Mouse (Mus musculus) Patski (cell line): Measurements from ENCODE around the gene Tbx3. TPM values are rescaled to one million over a fixed set of nuclear protein-coding genes. Genes with fewer than 3 reads are reported as not detected.
A peak's percentile ranks its signal among the peaks of the same experiment; 100 is the strongest.

Source experiments
- ATAC-seq: fragments of 100-300 bp; one replicate; pipeline ENCODE4 v1.8.0; 2021
- CTCF ChIA-PET: fragments of 350-600 bp; sonication (Branson Sonifier 250); formaldehyde crosslinking; loops from one replicate; lab custom pipeline; 2022; ENCODE audit warnings: inconsistent platforms; lab: Charles Lee
- POLR2A ChIA-PET: fragments of 350-600 bp; sonication (Branson Sonifier 250); formaldehyde crosslinking; loops from one replicate; lab custom pipeline; 2022; ENCODE audit warnings: antibody characterized with exemption, inconsistent platforms; lab: Charles Lee
- DNase-seq: peaks from one replicate; pipeline ENCODE4 v3.0.0-alpha.2; 2011; ENCODE audit warnings: low read depth, low spot score
- H3K27me3 ChIP-seq: fragments of 371-371 bp; one replicate; pipeline ENCODE4 v1.5.1; 2021
- CTCF ChIP-seq: fragments of 100-300 bp; IDR thresholded peaks from one replicate; pipeline ENCODE4 v1.5.1; 2021
- in situ Hi-C: fragments of 300-500 bp; cut with MboI; formaldehyde crosslinking; loops from 3 replicates; pipeline ENCODE4 v1.11.1; 2018; ENCODE audit warnings: low pct_unique_long_range_greater_than_20kb, mixed read lengths
- polyA plus RNA-seq: library from polyadenylated mRNA; unstranded; gene quantifications from one replicate; pipeline ENCODE4 v1.2.3, GENCODE M21; 2021

The Tbx3 gene
- polyA plus RNA-seq, 1 experiment from 2014 or later, result not detected

DNA sequence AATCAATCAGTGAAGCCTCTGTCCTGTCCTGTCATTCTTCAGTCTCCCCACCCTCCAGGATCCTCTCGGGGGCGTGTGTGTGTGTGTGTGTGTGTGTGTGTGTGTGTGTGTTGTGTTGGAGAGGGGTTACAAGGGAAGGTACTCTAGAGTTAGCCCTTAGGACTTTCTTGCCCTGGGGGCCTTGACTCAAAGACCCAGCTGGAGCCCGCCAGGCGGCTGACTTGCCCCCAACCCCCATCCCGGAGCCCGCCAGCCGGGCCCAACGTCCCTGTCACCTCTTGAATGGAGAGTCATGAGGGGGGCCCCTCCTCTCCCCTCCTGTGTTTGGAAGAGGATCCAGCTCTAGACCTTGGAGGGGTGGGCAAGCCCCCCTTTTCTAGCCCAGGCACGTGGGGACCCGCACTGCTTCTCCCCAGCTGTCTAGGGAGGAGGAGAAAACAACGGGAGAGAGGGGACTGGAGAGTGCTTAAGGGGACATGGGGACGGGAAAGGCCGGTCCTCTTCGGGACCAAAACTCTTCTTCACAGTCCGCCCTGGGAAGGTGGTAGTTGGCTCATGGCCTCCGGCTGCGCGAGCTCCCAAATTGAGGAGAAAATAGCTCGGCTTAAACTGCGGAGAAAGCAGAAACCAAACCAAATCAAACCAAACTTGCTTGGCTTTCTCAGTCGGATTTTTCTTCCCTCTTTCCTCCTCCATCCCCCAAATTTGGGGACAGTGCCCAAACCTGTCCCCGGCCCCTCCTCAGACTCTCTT is 15.2 kb downstream of the Tbx3 start:
- no peak for TF ChIP-seq CTCF
- no peak for ATAC-seq
- ChIA-PET POLR2A (no interaction called here), CTCF (no interaction called here)
- DNase-seq, result no peak
- in situ Hi-C loops, result loop anchor here (5.0 to 25.0 kb wide), 3 partner anchors 803 to 1423 kb away; no protein-coding TSS in a partner anchor
- peaks cover 81% of the 10 kb centered on the region for H3K27me3 ChIP-seq

DNA sequence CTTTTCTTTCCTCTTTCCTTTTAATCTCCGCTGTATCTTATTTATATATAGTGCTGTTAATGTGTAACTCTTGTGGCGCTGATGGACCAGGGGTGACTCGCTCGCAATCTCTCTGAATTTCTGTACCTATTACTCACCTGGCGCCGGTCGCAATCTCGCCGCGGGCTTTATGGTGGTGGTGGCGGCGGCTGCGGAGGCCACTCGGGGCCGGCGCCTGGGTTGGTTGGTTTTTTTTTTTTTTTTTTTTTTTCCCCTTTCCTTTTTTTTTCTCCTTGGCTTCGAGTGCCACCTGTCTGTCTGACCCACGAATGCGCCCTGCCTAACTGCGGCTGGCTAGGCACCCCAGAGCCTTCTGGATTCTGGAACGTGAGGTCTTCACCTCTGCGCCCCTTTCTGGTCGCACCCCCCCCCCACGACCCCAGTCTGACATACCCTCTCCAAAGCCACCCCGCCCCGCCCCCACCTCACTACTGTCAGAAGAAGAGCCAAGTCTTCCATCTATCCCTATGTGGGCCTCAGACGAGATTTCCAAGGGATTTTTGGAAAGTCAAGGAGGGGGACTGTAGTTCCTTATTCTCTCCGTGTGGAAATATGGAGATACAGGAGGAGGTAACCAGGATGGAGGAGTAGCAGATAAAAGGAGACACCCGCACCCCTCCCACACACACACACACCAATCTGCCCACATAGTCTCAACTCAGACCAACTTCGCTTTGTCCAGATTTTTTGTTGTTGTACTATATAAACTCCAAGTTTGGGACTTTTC is 15.9 kb downstream of the Tbx3 start:
- DNase-seq (no peak), ATAC-seq (no peak)
- ChIA-PET CTCF (no interaction called here), POLR2A (no interaction called here)
- in situ Hi-C loops, result loop anchor here (5.0 to 25.0 kb wide), 3 partner anchors 804 to 1424 kb away; no protein-coding TSS in a partner anchor
- H3K27me3 ChIP-seq, result peaks cover 76% of the 10 kb centered on the region
- no peak for TF ChIP-seq CTCF

DNA sequence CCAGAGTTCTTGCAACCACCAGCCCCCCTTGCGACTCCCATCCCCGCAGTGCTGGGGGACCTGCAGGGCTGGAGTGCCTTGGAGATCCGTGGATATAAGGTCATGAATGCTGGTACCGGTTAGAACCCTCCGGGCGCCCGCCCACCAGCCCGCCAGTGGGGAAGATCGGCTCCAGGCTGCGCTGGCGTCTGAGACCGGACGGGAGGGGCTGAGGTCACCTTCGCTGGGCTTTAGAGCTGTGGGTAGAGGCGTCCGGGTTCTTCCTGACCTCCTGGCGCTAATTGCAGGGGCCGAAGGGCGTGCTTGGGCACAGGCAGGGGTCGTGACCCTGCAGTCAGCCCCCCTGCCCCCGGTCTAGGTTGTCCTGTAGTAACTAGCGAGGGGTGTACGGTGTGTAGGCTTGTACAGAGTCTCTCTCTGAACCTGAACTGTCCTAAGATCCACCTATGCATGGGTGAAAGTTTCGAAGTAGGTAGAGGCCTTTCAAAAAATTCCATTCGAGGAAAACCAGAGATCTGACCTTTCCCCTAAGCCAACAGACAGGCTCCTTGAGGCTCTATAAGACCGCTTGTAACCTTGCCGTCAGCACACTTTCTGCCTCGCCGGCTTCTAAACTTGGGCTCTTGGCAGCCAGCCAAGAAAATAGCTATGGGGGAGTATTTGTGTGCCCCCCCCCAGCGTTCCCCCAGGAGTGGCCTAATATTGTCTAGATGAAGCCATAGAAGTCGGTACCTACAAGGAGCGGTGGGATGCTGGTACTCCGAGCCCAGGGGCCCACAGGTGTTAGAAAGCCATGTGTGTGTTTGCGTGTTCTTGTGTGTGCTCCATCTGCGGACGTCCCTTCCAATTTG is 16.8 kb downstream of the Tbx3 start:
- DNase-seq, result no peak
- POLR2A ChIA-PET, result no interaction called here
- TF ChIP-seq CTCF, result no peak
- ATAC-seq, result no peak
- in situ Hi-C loops, result loop anchor here (5.0 to 25.0 kb wide), 3 partner anchors 805 to 1425 kb away; no protein-coding TSS in a partner anchor
- CTCF ChIA-PET, result no interaction called here
- peaks cover 76% of the 10 kb centered on the region for H3K27me3 ChIP-seq

DNA sequence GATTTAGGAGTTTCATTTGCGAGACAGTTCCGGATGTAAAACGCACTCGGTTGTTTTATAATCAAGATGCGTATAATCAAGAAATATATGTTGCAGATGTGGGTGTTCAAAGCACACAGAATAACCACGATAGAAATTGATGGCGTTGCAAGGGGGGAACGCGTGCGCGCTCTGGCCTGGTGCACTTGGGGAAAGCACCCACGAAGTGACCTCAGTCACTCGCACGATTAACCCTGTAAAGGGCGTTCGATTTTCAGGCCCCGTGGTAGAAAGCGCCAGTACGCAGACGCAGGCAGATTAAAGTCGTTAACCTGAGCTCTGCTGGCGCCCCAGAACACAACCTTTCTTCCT is 17.4 kb downstream of the Tbx3 start:
- POLR2A ChIA-PET, result no interaction called here

DNA sequence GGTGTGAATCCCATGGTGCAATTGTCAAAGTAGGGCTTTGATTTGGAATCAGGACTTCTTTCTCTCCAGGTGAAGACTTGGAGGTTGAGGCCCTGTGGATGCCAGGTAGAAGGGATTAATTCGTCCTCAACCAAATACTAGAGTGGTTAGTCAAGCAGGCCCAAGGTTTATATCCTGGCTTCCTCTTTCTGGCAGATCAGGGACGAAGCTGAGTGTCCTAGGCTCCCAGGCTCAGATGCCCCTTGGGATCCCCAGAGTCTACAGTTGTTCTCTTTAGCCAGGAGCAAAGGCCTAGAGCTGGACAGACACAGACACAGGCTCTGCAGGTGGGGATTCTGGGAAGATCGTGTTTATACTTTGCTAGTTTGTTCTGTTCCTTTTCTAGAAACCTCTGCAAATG is 17.8 kb downstream of the Tbx3 start:
- ATAC-seq (no peak), DNase-seq (no peak)
- CTCF ChIA-PET, result no interaction called here
- H3K27me3 ChIP-seq, result peaks cover 65% of the 10 kb centered on the region
- POLR2A ChIA-PET, result no interaction called here
- in situ Hi-C loops, result loop anchor here (5.0 to 25.0 kb wide), 3 partner anchors 806 to 1426 kb away; no protein-coding TSS in a partner anchor
- TF ChIP-seq CTCF, result no peak

More for the DNA sequence above, 17.4 kb downstream of the Tbx3 start:
- ATAC-seq (no peak), DNase-seq (no peak)
- in situ Hi-C loops, result loop anchor here (5.0 to 25.0 kb wide), 3 partner anchors 806 to 1426 kb away; no protein-coding TSS in a partner anchor
- no peak for TF ChIP-seq CTCF
- CTCF ChIA-PET, result no interaction called here
- peaks cover 70% of the 10 kb centered on the region for H3K27me3 ChIP-seq

DNA sequence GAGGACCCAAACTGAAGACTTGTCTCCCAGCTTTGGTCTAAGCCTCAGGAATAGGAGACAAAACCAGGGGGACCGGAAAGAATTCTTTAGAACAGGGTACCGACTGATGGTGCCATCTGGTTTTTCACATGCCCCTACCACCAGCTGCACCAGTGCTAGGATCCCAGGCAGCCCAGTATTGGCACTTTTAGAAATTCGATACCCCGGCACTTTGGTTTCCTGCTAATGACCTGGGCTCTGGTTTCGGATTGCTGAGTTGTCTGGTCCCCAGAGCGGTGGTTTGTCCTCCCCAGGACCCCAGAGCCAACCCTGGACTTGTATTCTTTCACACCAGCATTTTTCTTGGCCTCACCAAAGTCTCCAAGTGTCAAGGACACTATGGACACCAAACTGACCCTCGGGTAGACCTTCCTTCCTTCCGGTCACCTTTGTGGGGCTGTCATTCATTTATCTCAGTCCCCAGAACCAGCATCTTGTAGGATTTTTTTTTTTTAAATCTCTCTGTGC is 18.5 kb downstream of the Tbx3 start:
- ATAC-seq, result no peak
- ChIA-PET POLR2A (no interaction called here), CTCF (no interaction called here)
- no peak for TF ChIP-seq CTCF
- DNase-seq, result no peak
- in situ Hi-C loops, result loop anchor here (5.0 to 25.0 kb wide), 3 partner anchors 807 to 1427 kb away; no protein-coding TSS in a partner anchor
- peaks cover 58% of the 10 kb centered on the region for H3K27me3 ChIP-seq

DNA sequence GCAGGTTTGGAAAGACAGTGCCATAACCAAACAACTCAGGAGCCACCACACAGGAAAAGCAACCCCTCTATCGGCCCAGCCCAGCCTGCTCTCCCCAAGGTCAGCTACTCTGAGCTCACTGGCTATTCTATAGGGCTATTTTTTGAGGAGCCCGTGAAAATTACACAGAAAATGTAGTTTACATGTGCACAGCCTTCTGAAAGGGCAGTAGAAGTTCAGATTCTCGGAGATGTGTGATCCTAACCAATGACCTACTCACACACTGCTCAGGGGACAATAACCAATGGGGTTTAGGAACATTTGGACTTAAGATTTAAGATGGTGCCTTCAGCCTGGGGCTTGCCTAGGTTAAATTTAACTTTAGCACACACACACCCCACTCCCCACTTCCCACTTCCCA is 19.0 kb downstream of the Tbx3 start:
- DNase-seq (no peak), ATAC-seq (no peak)
- H3K27me3 ChIP-seq, result peaks cover 53% of the 10 kb centered on the region
- CTCF ChIA-PET, result no interaction called here
- in situ Hi-C loops, result loop anchor here (5.0 to 25.0 kb wide), 3 partner anchors 807 to 1427 kb away; no protein-coding TSS in a partner anchor
- POLR2A ChIA-PET, result no interaction called here
- TF ChIP-seq CTCF, result no peak

DNA sequence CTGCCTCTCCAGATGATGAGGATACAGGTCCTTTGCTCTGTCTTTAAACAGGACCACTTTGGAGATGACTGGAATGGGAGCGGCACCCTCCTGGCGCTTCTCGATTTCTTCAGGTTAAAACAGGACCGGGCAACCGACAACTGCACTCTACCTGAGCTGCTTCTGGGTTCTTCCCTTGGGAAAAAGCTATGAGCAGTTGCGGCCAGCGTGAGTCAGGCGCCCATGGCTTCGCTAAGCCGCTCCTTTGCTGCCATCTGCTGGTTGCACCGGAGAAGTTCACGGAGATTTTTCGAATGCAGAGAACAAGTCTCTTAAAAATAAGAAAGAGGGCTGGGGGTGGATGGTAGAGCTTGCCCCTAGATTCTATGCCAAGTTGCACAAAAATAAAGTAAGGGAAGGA is 20.6 kb downstream of the Tbx3 start:
- peaks cover 40% of the 10 kb centered on the region for H3K27me3 ChIP-seq
- ChIA-PET CTCF (interaction anchor here (0.7 to 1.8 kb wide), 7 partner anchors 12 to 917 kb away, joined by 3 to 6 read pairs (median 3); no protein-coding TSS in a partner anchor), POLR2A (interaction anchor here (0.6 to 1.2 kb wide), 2 partner anchors 9 to 1118 kb away, joined by 3 to 7 read pairs; no protein-coding TSS in a partner anchor)
- ATAC-seq (peak; percentile 19), DNase-seq (no peak)
- peak; percentile 86 for TF ChIP-seq CTCF
- in situ Hi-C loops, result loop anchor here (25.0 kb wide), 1 partner anchor 1429 kb away; no protein-coding TSS in a partner anchor

DNA sequence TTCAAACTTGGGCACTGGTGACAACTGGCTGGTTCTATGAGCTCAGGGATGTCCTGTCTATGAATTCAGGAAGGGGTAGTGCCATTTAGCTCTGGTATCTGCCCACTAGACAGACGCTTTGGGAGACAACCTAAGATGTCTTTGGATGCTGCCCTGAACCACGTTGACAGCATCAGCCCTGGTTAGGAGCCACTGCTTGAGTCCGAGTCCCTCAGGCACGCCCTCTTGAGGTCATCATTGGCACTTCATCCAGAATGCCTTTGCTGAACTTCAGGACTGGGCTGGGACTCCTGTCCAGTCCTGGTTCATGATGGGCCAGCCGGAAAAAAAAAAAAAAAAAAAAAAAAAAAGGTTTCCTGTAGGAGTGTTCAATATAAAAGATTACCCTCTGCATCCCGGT is 22.0 kb downstream of the Tbx3 start:
- ChIA-PET CTCF (interaction anchor here (0.8 to 1.8 kb wide), 4 partner anchors 812 to 1423 kb away, joined by 3 to 6 read pairs (median 4); no protein-coding TSS in a partner anchor), POLR2A (no interaction called here)
- in situ Hi-C loops, result loop anchor here (25.0 kb wide), 1 partner anchor 1430 kb away; no protein-coding TSS in a partner anchor
- TF ChIP-seq CTCF, result no peak
- H3K27me3 ChIP-seq, result peaks cover 29% of the 10 kb centered on the region
- DNase-seq (no peak), ATAC-seq (no peak)

DNA sequence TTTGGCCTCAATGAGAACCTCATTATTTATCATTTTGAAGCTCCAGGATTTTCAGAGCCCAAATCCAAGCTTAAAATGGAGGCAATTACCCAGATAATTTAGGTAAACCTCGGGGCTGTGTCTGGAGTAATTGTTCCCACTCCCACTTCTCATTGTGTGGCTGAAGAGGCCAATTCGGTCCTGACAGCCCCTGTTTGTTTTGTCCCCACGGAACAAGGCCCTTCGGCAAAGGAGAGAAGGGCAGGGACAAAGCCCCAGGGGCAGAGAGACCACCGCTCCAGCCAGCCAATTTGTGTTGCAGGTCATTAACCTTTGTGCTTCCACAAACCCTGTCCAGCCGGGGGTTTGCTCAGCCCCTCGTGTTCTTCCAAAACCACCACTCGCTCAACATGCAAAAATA is 24.4 kb downstream of the Tbx3 start:
- in situ Hi-C loops, result loop anchor here (25.0 kb wide), 1 partner anchor 1433 kb away; no protein-coding TSS in a partner anchor
- peaks cover 6% of the 10 kb centered on the region for H3K27me3 ChIP-seq
- no peak for TF ChIP-seq CTCF
- CTCF ChIA-PET, result no interaction called here
- POLR2A ChIA-PET, result no interaction called here
- no peak for DNase-seq
- ATAC-seq, result no peak
